Mouse (Mus musculus): ENCODE data around the gene Cltb. TPM values are rescaled to one million over a fixed set of nuclear protein-coding genes. Genes with fewer than 3 reads are reported as not detected.
A peak's percentile ranks its signal among the peaks of the same experiment; 100 is the strongest.

Cltb gene
- polyA plus RNA-seq, 1 experiment from 2014 or later, result 51.0 TPM

DNA sequence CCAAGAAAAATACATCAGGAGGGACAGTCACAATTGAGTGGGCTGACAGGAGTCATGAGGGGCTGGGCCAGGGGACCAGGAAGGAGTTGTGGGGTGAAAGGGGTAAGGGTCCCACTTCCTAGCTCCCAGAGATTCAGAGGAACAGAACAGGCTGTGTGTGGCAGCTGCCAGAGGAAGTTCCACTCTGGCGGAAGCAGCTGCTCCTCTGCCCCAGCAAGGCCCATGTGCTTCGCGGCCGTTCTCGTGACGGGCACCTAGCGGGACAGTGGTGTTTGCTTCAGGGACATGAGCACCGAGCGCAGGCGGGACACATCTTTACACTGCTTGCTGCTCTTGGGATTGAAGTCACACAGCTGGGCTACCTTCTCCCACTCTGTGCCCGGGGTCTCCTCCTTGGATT is 17.5 kb downstream of the Cltb start:
- H3K27ac ChIP-seq, result no peak overlapping the region
- H3K4me2 ChIP-seq, result no peak overlapping the region
- peaks cover 33% of the 10 kb centered on the region for H3K4me1 ChIP-seq (replicated peaks)
- H3K27me3 ChIP-seq, result no peaks in the 10 kb centered on the region
- H3K9ac ChIP-seq, result no peak overlapping the region
- no peaks in the 10 kb centered on the region for H3K9me3 ChIP-seq (replicated peaks)
- DNase-seq, result no peak
- peaks cover 56% of the 10 kb centered on the region for H3K36me3 ChIP-seq
- no peak for ATAC-seq (ENCODE audit: low read depth)
- no peak overlapping the region for H3K4me3 ChIP-seq (replicated peaks)
- WGBS (ENCODE audit: insufficient replicate concordance), result 82% methylated on average over 11 of the region's 11 CpGs

DNA sequence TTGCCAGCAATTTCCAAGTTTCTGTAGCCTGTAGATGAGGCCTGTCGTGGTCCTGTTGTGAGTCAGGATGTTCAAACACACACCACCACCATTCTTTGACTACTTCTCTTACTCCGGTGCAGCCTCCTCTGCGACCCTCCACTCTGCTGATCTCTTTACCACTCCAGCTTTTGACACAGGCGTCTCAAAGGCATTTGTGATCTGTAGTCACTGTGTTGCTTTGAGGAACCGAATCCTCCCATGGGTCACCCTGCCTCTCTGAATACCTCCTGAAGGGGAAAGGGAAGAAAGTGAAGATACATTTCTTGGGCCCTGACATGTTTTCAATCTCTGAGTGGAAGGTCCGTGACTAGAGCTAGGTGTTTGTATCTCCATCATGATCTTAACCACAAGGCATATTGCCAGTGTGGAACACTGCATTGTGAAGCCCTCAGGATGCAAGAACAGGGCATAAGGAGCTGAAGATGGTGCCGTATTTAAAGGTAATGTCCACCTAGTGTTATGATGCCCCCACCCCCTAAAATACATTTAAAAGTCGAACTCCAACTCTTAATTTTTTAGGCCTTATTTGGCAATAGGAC is 19.3 kb downstream of the Cltb start:
- Histone ChIP-seq H3K27me3 (no peaks in the 10 kb centered on the region), H3K4me1 (replicated peaks) (peaks cover 39% of the 10 kb centered on the region), H3K36me3 (peaks cover 56% of the 10 kb centered on the region), H3K4me3 (replicated peaks) (peak overlapping the region; percentile 92), H3K4me2 (peak overlapping the region; percentile 75), H3K9me3 (replicated peaks) (no peaks in the 10 kb centered on the region), H3K9ac (peak overlapping the region; percentile 93; the same call in 1 of the 2 replicates), H3K27ac (peak overlapping the region; percentile 82; the same call in 1 of the 2 replicates)
- no peak for ATAC-seq (ENCODE audit: low read depth)
- DNase-seq, result no peak
- WGBS (ENCODE audit: insufficient replicate concordance), result 77% methylated on average over 8 of the region's 8 CpGs

GRCm38 (mm10) chr13:54589996-54590951 is 20.9 kb downstream of the Cltb start, which contains the start of the genes Nop16 and Higd2a:
Nop16 (minus strand) TSS chr13:54590090.
Higd2a (plus strand) TSS chr13:54590207.
- peak within 1 kb of the TSS; percentile 93 for H3K9ac ChIP-seq
- H3K36me3 ChIP-seq, result peaks cover 53% of the 10 kb centered on the region
- peaks cover 33% of the 10 kb centered on the region for H3K4me1 ChIP-seq (replicated peaks)
- peak within 1 kb of the TSS; percentile 82 for H3K27ac ChIP-seq
- peak; percentile 97 for ATAC-seq (ENCODE audit: low read depth)
- H3K9me3 ChIP-seq (replicated peaks), result no peaks in the 10 kb centered on the region
- WGBS (ENCODE audit: insufficient replicate concordance), result under 1% methylated on average over 51 of the region's 51 CpGs
- peak within 1 kb of the TSS; percentile 75 for H3K4me2 ChIP-seq
- peak; percentile 98 for DNase-seq
- peak within 1 kb of the TSS; percentile 92 for H3K4me3 ChIP-seq (replicated peaks)
- no peaks in the 10 kb centered on the region for H3K27me3 ChIP-seq

DNA sequence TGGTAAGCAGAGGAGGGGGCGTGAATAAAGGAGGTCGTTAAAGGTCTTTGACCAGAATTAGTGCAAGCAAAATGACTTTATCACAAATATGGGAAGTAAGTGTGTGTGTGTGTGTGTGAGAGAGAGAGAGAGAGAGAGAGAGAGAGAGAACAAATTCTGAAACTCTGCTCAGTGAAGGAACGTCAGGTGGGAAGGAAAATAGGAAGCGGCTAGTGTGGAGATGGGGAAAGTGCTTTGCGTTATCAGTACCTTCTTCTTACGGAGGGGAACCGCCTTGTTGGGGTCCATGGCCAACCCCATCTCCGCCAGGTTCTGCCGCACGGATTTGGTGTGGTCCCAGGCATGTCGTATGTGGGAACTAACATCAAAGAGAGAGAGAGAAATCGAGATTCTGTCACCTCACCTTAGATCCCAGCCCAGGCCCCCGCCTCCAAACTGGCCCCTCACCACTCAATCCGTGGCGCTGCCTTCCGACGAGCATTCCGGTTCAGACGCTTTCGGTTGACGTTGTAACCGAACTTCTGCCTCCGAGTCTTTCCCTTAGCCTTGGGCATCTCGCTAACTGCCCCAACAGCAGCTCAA is 21.6 kb downstream of the Cltb start:
- WGBS (ENCODE audit: insufficient replicate concordance), result under 1% methylated on average over 24 of the region's 24 CpGs
- 0 out of 2 replicates have a peak overlapping the region, but pooled peaks have one; percentile 6 for H3K27ac ChIP-seq
- peaks cover 53% of the 10 kb centered on the region for H3K36me3 ChIP-seq

GRCm38 (mm10) chr13:54585831-54586230 is 25.3 kb downstream of the Cltb start:
- peaks cover 70% of the 10 kb centered on the region for H3K36me3 ChIP-seq
- H3K4me1 ChIP-seq (replicated peaks), result peaks cover 14% of the 10 kb centered on the region
- H3K9me3 ChIP-seq (replicated peaks), result no peaks in the 10 kb centered on the region
- H3K4me2 ChIP-seq, result no peak overlapping the region
- no peak overlapping the region for H3K4me3 ChIP-seq (replicated peaks)
- no peak for ATAC-seq (ENCODE audit: low read depth)
- 83% methylated on average over 11 of the region's 11 CpGs for WGBS (ENCODE audit: insufficient replicate concordance)
- no peak overlapping the region for H3K9ac ChIP-seq
- no peak for DNase-seq
- no peak overlapping the region for H3K27ac ChIP-seq
- no peaks in the 10 kb centered on the region for H3K27me3 ChIP-seq

More for the DNA sequence above, 21.6 kb downstream of the Cltb start:
- DNase-seq, result peak; percentile 37
- H3K9me3 ChIP-seq (replicated peaks), result no peaks in the 10 kb centered on the region
- ATAC-seq (ENCODE audit: low read depth), result peak; percentile 35
- peak overlapping the region; percentile 92 for H3K4me3 ChIP-seq (replicated peaks)
- peak overlapping the region; percentile 74 for H3K4me2 ChIP-seq
- H3K4me1 ChIP-seq (replicated peaks), result peaks cover 33% of the 10 kb centered on the region
- peak overlapping the region; percentile 93 for H3K9ac ChIP-seq
- no peaks in the 10 kb centered on the region for H3K27me3 ChIP-seq

DNA sequence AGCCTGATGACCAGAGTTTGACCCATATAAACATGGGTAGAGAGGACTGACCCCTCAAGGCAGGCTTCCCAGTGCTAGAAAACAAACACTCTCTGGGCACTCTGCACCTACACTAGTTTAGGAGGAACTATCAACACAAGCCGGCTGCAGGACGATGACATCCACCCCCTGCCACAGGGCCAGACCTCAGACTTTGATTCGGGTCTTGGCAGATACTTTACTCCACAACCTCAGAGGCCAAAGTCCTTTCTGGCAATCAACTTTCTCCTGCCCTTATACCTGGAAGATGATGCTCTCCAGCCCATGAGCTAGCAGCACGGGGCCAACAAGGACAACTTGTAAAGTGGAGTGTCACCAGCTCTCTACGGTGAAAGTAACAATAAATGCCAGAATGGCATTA is 28.3 kb downstream of the Cltb start:
- ATAC-seq (ENCODE audit: low read depth) (no peak), DNase-seq (no peak)
- no peaks in the 10 kb centered on the region for H3K27me3 ChIP-seq
- 74% methylated on average over 5 of the region's 5 CpGs for WGBS (ENCODE audit: insufficient replicate concordance)
- H3K9ac ChIP-seq, result no peak overlapping the region
- H3K4me1 ChIP-seq (replicated peaks), result peaks cover 9% of the 10 kb centered on the region
- peaks cover 76% of the 10 kb centered on the region for H3K36me3 ChIP-seq
- no peaks in the 10 kb centered on the region for H3K9me3 ChIP-seq (replicated peaks)
- no peak overlapping the region for H3K4me2 ChIP-seq
- no peak overlapping the region for H3K27ac ChIP-seq
- H3K4me3 ChIP-seq (replicated peaks), result no peak overlapping the region

- no peak overlapping the region for H3K27ac ChIP-seq
- ATAC-seq (ENCODE audit: low read depth) (no peak), DNase-seq (no peak)
- H3K4me1 ChIP-seq (replicated peaks), result peaks cover 10% of the 10 kb centered on the region
- H3K9ac ChIP-seq, result no peak overlapping the region
- H3K36me3 ChIP-seq, result peaks cover 71% of the 10 kb centered on the region
- H3K9me3 ChIP-seq (replicated peaks), result no peaks in the 10 kb centered on the region
- WGBS (ENCODE audit: insufficient replicate concordance), result 73% methylated on average over 10 of the region's 10 CpGs
- H3K4me2 ChIP-seq, result no peak overlapping the region
- no peak overlapping the region for H3K4me3 ChIP-seq (replicated peaks)
- no peaks in the 10 kb centered on the region for H3K27me3 ChIP-seq
Measured at GRCm38 (mm10) chr13:54582126-54582525, 29.0 kb downstream of the Cltb start.

DNA sequence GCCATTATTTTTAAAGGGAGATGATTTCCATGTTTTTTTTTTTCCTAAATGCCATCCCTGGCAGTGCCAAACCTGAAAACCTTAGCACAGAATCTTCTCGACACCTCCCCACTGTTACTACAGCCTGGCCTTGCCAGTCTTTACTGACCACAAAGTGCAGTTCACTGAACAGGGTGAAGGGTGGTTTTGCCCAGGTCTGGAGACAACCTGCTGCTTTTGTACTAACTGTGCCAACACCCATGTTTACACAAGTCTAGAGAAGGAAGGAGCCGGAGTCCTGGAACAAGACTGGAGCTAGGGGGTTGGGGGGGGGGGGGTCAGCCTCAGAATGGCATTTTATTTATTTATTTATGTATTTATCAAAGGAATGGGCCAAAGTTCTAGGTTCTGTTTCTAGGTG is 29.8 kb downstream of the Cltb start:
- DNase-seq, result no peak
- Histone ChIP-seq H3K4me3 (replicated peaks) (no peak overlapping the region), H3K4me2 (no peak overlapping the region), H3K4me1 (replicated peaks) (peaks cover 16% of the 10 kb centered on the region), H3K36me3 (peaks cover 67% of the 10 kb centered on the region), H3K9me3 (replicated peaks) (no peaks in the 10 kb centered on the region), H3K9ac (no peak overlapping the region), H3K27ac (no peak overlapping the region), H3K27me3 (no peaks in the 10 kb centered on the region)
- 66% methylated on average over 2 of the region's 2 CpGs for WGBS (ENCODE audit: insufficient replicate concordance)
- no peak for ATAC-seq (ENCODE audit: low read depth)

DNA sequence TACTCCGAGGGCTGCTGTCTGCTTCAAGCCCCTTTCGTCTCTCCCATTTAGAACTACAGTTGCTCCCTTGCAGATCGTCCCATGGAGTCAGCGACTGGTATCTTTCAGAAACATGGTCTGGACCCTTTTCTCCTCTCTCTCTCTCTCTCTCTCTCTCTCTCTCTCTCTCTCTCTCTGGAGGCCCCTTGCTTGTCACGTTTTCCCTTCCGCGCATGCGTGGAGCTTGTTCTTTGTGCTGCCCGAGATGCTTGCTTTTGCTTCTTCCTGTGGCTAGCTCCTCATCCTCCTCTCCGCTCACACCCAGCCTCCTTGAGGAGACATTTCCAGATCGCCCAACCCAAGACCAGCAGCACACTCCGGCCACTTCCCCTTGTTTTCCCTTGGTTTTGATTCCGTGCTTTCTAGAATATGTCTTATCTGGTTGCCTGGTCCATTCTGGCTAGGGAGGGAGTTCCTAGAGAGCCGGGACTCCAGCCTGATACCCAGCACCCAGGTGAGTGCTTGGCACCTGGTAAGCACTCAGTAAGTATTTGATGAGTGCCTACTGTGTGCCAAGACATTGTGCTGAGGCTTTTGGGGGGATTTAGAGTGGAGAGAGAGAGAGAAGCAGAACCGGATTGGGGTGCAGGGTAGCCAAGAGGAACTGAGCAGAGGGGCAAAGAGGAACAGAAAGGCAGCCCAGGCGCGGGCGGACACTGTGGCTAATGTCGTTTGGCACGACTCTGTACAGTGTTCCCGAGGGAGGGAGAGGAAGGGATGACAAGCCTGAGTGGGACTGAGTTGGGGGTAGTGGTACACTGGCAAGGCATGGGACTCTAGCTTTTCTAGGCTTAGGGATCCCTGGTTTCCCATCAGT is 33.3 kb downstream of the Cltb start:
- peaks cover 43% of the 10 kb centered on the region for H3K4me1 ChIP-seq (replicated peaks)
- no peak overlapping the region for H3K27ac ChIP-seq
- DNase-seq (no peak), ATAC-seq (ENCODE audit: low read depth) (no peak)
- 63% methylated on average over 21 of the region's 21 CpGs for WGBS (ENCODE audit: insufficient replicate concordance)
- H3K36me3 ChIP-seq, result peaks cover 32% of the 10 kb centered on the region
- no peaks in the 10 kb centered on the region for H3K9me3 ChIP-seq (replicated peaks)
- H3K4me3 ChIP-seq (replicated peaks), result no peak overlapping the region
- no peak overlapping the region for H3K9ac ChIP-seq
- no peaks in the 10 kb centered on the region for H3K27me3 ChIP-seq
- H3K4me2 ChIP-seq, result no peak overlapping the region

DNA sequence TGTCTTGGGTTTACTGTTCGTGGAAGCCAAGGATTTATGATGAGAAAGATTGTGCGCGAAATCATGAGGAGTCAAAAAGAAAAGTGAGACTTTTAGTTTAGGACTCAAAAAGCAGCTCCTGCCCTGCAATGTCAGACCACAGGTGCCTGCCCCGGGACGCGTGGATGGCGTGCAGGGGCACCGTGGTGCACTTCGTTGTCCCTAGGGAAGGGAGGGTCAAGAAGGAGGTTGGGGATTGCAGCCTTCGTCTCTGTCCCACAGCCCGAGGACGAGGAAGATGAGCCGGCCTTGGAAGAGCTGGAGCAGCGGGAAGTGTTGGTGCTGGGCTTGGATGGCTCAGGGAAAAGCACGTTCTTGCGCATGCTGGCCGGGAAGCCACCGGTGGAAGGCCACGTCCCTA is 35.7 kb downstream of the Cltb start:
- DNase-seq, result no peak
- Histone ChIP-seq H3K27ac (peak overlapping the region; percentile 31), H3K4me3 (replicated peaks) (peak overlapping the region; percentile 71), H3K9me3 (replicated peaks) (no peaks in the 10 kb centered on the region), H3K4me1 (replicated peaks) (peaks cover 43% of the 10 kb centered on the region), H3K27me3 (no peaks in the 10 kb centered on the region), H3K36me3 (peaks cover 13% of the 10 kb centered on the region), H3K9ac (peak overlapping the region; percentile 75), H3K4me2 (peak overlapping the region; percentile 83)
- ATAC-seq (ENCODE audit: low read depth), result no peak
- WGBS (ENCODE audit: insufficient replicate concordance), result 5% methylated on average over 19 of the region's 19 CpGs
